Mouse (Mus musculus) granulocyte monocyte progenitor cell, adult 5-6 weeks (primary cell): ENCODE measurements around the gene Gm4847. TPM values are rescaled to one million over a fixed set of nuclear protein-coding genes. Genes with fewer than 3 reads are reported as not detected.

Source experiments
- ATAC-seq: replicated peaks from 2 replicates; pipeline ENCODE4 v1.8.0; 2016; ENCODE audit warnings: mild to moderate bottlenecking, moderate TSS enrichment, inconsistent platforms; ENCODE audit not compliant: poor library complexity, severe bottlenecking
- total RNA-seq, 2 experiments: library from RNA; stranded (forward) in 1 of 2; stranded (reverse) in 1 of 2; fragments of 200-712, 200-1000 nt in 1 of 2; fragments of >200 nt in 1 of 2; fragmentation: Nextera tagmentation in 1 of 2; gene quantifications; 2 replicates each; pipeline ENCODE4 v1.2.3; 2014 to 2017

Gene Gm4847
- total RNA-seq (2014; fragmentation: Nextera tagmentation), result not detected in 2 replicates
- not detected in 2 replicates for total RNA-seq (2017)

DNA sequence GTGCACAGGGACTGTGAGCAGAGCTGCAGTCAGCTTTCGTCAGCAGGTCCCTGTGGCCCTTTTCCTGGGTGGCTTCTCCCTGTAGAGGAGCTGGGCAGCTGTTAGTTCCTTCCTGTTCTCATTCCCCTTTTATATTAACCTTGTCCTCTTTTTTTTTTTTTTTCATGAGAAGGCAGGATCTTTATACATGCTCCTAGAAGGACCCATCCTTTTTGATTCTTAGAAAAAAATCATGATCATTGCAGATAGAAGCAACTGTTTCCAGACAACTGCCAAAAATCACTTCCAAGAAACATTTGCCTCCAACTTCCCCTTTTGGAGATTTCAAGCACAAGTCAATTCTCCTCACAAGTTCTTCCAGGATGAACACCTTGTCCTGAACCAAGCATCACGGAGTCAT is at the start of gene Gm4847:
TSS of gene Gm4847 (minus strand) at position 101 of the 400 bp plus-strand sequence.
- no peak for ATAC-seq

DNA sequence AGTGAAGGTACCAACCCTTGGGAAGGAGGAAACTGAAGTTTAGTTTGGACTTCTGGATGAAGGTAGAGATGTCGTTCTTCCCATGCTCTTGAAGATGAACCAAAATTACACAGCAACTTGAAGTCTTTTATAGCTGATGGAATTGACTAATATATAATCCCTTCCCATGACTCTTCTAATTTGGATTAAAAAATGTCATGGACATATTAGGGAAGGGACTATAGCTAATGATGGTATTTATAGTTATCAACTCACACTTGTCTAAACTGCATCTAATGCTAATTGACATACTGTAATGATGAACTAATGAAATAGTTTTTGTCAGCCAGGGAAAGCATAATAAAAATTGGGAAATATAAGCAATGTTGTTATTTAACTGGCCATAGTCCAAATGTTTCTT is 34.3 kb upstream of the Gm4847 start, which contains the start of gene Fmo9:
TSS of gene Fmo9 (minus strand) at position 101 of the 400 bp plus-strand sequence.
- ATAC-seq, result no peak

DNA sequence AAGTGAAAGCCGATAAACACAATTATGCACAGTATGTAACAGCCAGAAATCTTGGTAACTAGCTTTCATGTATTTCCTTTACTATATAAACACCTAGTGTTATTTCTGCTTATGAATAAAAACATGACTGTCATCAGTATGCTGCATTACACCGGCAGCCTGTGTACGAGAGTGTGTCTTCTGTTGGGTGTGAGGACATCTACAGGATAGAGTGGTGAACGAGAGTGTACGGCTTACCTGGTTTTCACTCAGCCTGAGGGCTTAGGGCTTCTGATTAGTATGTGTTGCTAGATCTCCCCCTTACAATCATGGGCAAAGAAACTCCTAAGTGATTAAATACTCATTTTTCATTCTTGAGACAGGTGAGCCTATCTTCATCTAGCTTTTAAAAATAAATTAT is 21.8 kb upstream of the Gm4847 start:
- ATAC-seq, result no peak

DNA sequence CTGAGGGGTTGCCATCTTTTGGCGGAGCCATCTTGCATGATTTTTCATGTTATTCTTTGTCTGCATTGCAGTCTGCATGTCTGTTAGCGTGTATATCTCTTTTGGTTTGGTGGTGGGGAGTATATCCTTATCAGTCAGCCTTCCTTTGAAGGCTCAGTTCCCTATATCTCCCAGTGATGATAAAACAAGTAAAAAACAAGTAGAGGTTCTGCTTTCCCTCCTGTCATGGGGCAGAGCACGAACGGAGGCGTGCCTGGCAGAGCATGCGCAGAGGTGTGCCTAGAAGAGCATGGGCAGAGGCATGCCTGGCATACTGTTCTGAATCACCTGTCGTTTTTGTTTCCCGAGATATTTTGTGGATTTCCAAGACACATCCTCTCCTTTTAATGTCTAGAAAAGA is 13.3 kb upstream of the Gm4847 start:
- no peak for ATAC-seq

Other genes starting within 250 kb of the Gm4847 start
- 9.8 and 12.6 TPM in 2 replicates for gene Pogk, start 237.8 kb downstream of the Gm4847 start, total RNA-seq (2014; fragmentation: Nextera tagmentation)
- 7.5 and 9.2 TPM in 2 replicates for gene Pogk, start 237.8 kb downstream of the Gm4847 start, total RNA-seq (2017)
- not detected in 2 replicates for gene Gm4846, start 150.1 kb downstream of the Gm4847 start, total RNA-seq (2014; fragmentation: Nextera tagmentation)
- gene Gm4846, start 150.1 kb downstream of the Gm4847 start, total RNA-seq (2017), result not detected in 2 replicates
- gene Fmo9, start 34.2 kb upstream of the Gm4847 start, total RNA-seq (2014; fragmentation: Nextera tagmentation), result not detected in 2 replicates
- gene Fmo9, start 34.2 kb upstream of the Gm4847 start, total RNA-seq (2017), result not detected in 2 replicates